Mouse (Mus musculus) right cerebral cortex, postnatal 25 days (tissue): Measurements from ENCODE around the gene Fam172a.

Source experiments
- DNase-seq: peaks from one replicate; pipeline ENCODE4 v3.0.0; 2022

The Fam172a gene

GRCm38 (mm10) chr13:77977121-77977520 is 275.3 kb downstream of the Fam172a start:
- DNase-seq = no peak

- DNase-seq = no peak
Measured at GRCm38 (mm10) chr13:77982105-77982851, 280.4 kb downstream of the Fam172a start.

- DNase-seq = no peak
Measured at GRCm38 (mm10) chr13:77982852-77983202, 281.0 kb downstream of the Fam172a start.

- DNase-seq = no peak
Measured at GRCm38 (mm10) chr13:77991189-77991886, 289.5 kb downstream of the Fam172a start.

- DNase-seq = no peak
Measured at GRCm38 (mm10) chr13:78004649-78005048, 302.8 kb downstream of the Fam172a start.

- no peak for DNase-seq
Measured at GRCm38 (mm10) chr13:78005344-78005743, 303.5 kb downstream of the Fam172a start.

GRCm38 (mm10) chr13:78010176-78010575 is 308.3 kb downstream of the Fam172a start:
- no peak for DNase-seq

- DNase-seq = no peak
Measured at GRCm38 (mm10) chr13:78024683-78025294, 323.0 kb downstream of the Fam172a start, which contains the start of gene Pou5f2. Pou5f2 (plus strand) TSS chr13:78024902.

- no peak for DNase-seq
Measured at GRCm38 (mm10) chr13:78032821-78033220, 331.0 kb downstream of the Fam172a start.

GRCm38 (mm10) chr13:78037203-78037602 is 335.4 kb downstream of the Fam172a start:
- DNase-seq = no peak

- no peak for DNase-seq
Measured at GRCm38 (mm10) chr13:78043203-78043602, 341.4 kb downstream of the Fam172a start.

- no peak for DNase-seq
Measured at GRCm38 (mm10) chr13:78045116-78045515, 343.3 kb downstream of the Fam172a start.

GRCm38 (mm10) chr13:78087751-78088150 is 385.9 kb downstream of the Fam172a start:
- no peak for DNase-seq

GRCm38 (mm10) chr13:78090701-78091100 is 388.9 kb downstream of the Fam172a start:
- no peak for DNase-seq

- no peak for DNase-seq
Measured at GRCm38 (mm10) chr13:78091949-78092348, 390.1 kb downstream of the Fam172a start.

- DNase-seq = no peak
Measured at GRCm38 (mm10) chr13:78094352-78094751, 392.5 kb downstream of the Fam172a start.

- DNase-seq = no peak
Measured at GRCm38 (mm10) chr13:78095071-78095973, 393.5 kb downstream of the Fam172a start.

GRCm38 (mm10) chr13:78098858-78099445 is 397.1 kb downstream of the Fam172a start:
- no peak for DNase-seq

- DNase-seq = no peak
Measured at GRCm38 (mm10) chr13:78099746-78100530, 398.1 kb downstream of the Fam172a start.

- DNase-seq = no peak
Measured at GRCm38 (mm10) chr13:78100664-78101063, 398.8 kb downstream of the Fam172a start.

- no peak for DNase-seq
Measured at GRCm38 (mm10) chr13:78102337-78102736, 400.5 kb downstream of the Fam172a start.

- DNase-seq = no peak
Measured at GRCm38 (mm10) chr13:78104851-78105250, 403.0 kb downstream of the Fam172a start.
